Mouse (Mus musculus) spleen, postnatal 36 days (tissue): ENCODE data around the gene Gm42906.
A peak's percentile ranks its signal among the peaks of the same experiment; 100 is the strongest.

Source experiments
- DNase-seq, 2 experiments: peaks; one replicate each; pipeline ENCODE4 v3.0.0; 2022; ENCODE audit warnings: low spot score in 2 of 2, mixed read lengths in 1 of 2

The Gm42906 gene

DNA sequence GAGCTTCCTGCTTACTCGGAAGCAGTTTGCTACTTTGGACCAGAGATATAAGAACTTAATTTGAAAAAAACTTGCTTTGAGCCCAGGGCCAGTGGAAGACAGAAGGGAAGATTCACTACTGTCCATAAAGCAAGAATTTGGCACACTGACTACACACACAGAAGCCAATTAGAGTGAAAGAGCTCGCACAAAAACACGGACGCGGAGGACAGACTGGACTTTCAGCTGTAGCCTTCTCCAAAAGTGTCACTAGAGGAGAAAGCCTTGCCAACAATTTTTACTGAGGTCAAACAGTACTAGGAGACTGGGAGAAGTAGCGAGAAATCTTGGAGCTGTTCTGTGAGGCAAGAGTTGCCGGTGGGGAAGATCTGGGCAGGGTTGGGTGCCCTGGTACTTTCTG, 128.4 kb downstream of the Gm42906 start:
- DNase-seq = peak in 1 of 2 experiments; percentile 1

DNA sequence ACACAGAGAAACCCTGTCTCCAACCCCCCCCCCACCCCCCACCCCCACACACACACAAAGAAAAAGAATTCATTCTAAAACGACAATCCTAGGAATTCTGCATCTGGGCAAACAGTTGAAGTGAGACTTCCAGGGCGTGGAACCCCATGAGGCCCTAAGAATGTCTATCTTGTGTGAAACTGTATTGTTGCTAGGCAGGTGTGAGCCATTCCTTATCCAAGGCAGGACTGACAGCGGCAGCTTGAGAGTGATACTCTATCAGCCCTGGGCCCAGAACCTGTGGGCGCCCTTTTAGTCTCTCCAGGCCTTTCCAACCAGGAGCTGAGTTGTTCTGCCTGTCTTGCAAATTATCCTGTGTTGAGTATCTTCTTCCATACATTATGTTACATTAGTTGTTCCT, 129.6 kb downstream of the Gm42906 start:
- DNase-seq = no peak

- no peak for DNase-seq
These were observed 131.7 kb downstream of the Gm42906 start for GRCm38 (mm10) chr5:151296244-151296643.

DNA sequence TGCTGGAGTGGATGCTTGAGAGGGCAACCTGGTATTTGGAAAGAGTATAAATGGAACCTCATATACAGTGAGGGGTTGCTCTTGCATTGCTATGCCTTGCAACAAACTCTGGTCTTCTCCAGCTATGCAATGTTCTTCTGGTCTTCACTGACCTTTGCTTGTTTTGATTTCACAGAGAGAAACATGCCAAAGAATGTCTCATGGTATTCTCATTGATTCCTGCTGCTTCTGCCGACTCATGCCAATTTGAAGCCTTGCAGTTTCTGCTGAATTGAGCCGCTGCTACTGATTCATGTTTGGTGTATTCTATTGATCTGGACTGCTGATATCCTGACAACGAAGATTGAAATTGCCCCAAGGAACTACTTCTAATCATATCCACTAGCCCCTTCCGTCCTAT, 134.4 kb downstream of the Gm42906 start:
- DNase-seq = no peak

- peak in 1 of 2 experiments; percentile 14 for DNase-seq
These were observed 135.7 kb downstream of the Gm42906 start for GRCm38 (mm10) chr5:151292310-151292709.

DNA sequence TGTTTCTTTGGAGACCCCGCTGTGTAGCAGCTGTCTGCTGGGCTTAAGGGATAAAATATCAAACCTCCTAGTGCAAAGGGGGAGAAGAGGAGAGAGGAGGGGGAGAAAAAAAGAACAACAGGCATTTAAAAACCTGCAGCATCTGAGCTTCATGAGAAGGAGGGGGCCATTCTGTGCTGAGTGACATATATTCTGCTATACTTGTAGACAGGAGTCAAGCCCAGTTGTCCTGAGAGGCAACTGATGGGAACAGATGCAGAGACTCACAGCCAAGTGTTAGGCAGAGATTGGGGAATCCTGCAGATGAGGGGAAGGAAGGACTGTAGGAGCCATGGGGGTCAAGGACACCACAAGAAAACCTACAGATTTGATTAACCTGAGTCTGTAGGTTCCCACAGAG, 141.6 kb downstream of the Gm42906 start:
- DNase-seq = no peak

DNA sequence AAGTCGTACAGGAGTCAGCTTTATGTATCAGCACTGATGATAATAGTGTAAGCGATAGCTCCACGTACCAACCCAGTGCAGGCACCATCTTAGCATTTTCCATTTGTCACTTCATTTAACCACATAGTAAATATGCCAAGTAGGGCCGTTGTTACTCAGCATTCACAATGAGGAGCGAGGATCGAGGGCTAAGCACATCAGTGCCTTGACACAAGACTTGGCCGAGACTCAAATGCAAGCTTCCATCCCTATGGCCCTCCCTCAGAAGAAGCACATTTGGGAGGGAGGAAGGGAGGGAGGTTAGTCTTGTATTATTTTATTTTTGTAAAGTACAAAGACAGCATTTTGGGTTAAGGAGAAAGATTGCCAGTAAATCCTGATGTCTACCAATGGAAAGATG, 148.4 kb downstream of the Gm42906 start:
- DNase-seq = no peak

- no peak for DNase-seq
These were observed 150.0 kb downstream of the Gm42906 start for GRCm38 (mm10) chr5:151277927-151278326.

- DNase-seq = no peak
These were observed 152.0 kb downstream of the Gm42906 start for GRCm38 (mm10) chr5:151275986-151276385.

DNA sequence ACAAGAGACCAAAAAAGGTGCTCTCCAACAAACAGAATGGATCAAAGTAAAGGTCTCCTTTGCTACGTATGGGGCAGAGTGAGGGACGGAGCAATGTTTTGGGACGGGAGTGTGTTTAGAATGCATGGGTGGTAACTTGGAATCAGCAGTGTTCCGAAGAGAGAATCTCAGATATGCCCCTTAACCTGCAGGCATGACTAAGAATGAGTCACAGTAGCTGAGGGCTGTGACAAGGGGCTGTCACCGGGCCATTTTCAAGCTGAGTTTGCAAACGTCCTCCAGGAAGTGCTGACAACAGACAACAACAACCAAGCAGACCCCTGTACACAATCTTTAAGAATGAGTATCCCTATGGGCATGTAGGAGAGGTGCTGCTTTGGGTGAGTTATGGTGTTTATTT, 153.7 kb downstream of the Gm42906 start:
- no peak for DNase-seq

DNA sequence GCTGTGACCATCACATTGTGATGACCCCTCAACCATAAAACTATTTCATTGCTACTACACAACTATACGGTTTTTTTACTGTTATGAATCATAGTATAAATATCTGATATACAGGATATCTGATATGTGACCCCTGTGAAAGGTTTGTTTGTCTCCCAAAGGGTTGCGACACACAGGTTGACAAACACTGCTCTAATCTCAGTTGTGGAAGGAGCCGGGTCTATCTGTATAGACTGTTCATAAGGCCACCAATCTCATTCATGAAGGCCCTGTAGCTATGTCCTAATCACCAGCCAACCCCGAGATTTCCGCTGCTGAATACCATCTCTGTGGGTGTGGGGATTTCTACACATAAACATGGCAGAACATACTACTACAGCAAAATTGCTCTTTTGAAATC, 157.1 kb downstream of the Gm42906 start:
- no peak for DNase-seq

GRCm38 (mm10) chr5:151266896-151267634, 160.9 kb downstream of the Gm42906 start:
- no peak for DNase-seq

- no peak for DNase-seq
These were observed 166.4 kb downstream of the Gm42906 start for GRCm38 (mm10) chr5:151261558-151261957.

DNA sequence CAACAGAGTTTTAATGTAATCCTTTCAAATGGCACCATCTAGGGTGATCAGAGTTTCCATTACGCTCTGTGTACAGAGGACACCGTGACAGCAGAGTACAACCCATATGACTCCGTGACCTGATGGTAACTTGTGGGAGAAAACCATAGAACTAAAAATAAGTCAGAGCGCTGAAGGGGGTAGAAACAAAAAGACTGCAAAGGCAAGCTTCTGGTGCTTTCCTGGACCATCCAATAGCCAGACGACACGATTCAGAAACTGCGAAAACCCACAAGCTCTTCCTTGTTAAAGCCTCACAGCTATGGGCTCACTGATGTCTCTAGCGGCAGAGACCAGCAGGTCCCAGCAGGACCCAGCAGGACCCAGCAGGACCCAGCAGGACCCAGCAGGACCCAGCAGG, 175.8 kb downstream of the Gm42906 start:
- DNase-seq = no peak

DNA sequence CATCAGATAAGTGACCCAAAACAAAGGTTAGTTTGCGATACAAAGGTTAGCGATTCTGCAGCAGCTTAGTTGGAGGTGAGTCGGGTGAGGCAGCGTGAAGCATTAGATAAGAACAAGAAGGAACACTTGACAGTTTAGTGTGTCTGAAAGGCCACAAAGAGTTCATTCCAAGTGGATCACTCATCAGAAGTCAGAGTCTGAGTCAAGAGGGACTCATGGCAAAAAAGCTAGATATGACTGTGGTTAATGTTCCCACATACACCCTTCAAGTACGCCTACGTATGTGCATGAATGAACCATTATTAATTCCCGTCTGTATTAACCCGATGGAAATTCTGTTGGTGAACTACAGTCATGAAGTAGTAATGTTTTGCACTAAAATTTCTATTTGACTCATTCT, 176.3 kb downstream of the Gm42906 start:
- no peak for DNase-seq

- DNase-seq = peak in 1 of 2 experiments; percentile 15
These were observed 179.0 kb downstream of the Gm42906 start for GRCm38 (mm10) chr5:151248671-151249620.

DNA sequence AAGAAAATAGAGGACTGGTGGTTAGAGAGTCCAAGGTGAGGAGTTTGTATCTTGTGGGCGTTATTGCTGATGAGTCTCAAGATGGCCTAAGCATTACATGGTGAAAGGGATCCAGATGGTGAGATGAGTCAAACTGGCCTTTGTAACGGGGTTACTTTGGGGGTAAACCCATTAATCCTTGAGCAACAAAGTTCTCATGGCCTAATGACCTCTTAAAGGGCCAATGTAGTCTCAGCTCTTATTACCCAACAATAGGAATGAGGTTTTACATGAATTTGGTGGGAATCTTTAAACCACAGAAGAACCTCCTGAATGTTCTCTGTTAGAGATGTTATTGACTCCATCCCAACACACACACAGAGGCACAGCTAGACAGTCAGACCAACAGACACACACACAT, 179.9 kb downstream of the Gm42906 start:
- no peak for DNase-seq

DNA sequence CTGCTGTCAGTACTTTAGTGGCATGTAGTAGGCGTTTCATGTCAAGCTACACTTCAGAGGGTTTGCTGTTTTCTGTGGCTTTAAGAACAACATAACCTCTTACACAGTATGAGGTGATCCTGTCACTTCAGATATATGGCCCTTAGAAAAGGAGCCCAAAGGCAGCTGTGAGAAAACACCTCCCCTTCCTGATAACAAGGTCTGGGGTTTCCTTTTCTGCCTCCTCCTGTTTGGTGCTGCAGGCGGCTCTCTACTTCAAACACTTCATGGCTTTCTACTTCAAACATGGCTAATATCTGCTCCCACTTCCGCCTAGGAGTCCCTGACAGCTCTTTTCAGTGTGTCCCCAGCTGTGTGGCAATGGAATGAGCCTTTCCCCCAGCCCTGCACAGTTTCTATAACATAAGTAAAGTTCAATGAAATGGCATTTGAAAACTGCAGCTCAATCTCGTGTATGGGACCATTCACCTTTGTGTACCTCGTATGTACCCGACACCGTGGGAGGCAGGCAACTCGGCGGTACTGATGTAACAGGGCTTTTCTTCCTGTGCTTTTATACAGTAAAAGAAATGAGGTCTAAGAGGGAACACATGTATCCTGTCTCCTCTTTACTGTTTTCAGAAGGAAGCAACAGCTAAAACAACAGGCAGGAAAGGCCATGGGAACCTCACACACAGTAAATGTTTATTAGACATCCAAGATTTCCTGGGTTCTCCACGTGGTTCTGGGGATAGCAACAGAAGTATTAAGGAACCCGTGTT, 180.7 kb downstream of the Gm42906 start:
- DNase-seq = no peak

DNA sequence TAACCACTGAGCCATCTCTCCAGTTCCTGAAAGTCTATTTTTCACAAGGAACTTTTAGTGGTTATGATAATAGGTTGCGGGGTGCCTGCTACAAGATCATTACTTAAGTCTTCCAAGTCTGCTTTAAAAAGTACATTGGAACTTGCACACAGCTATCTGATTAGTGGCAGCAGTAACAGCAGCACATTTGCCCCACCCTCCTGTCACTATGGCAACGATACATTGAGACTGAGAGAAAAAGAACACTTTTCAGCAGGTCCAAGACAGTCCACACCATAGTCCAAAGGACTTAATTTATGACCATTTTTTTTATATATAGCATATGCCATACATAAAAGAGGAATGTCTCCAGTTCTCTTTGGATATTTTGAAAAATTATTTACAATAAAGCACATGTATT, 181.7 kb downstream of the Gm42906 start:
- DNase-seq = no peak

GRCm38 (mm10) chr5:151245571-151245970, 182.4 kb downstream of the Gm42906 start:
- DNase-seq = no peak

DNA sequence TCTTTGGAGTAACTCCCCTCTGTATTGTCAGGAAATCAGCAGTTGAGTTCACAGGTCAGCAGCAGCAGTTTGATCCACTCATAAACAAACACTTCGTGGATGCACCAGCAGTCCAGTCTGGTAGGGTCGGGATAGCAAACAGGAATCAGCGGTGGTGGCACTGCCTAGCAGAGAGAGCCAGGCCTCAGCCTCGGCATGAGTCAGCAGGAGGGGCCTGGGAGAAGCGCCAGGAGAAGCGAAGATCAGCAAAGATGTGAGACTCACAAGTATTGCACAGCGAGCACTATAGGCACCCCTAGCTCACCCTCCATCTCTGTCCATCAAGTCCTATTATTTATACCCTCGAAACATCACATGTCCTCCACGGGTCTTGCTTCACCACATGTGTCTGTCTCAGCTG, 189.2 kb downstream of the Gm42906 start:
- DNase-seq = no peak

- no peak for DNase-seq
These were observed 191.6 kb downstream of the Gm42906 start for GRCm38 (mm10) chr5:151236411-151236810.
